Mouse (Mus musculus) liver, embryonic 16.5 days (tissue): ENCODE results near the gene Rnf167. TPM values are rescaled to one million over a fixed set of nuclear protein-coding genes. Genes with fewer than 3 reads are reported as not detected.

Experiments
- ATAC-seq: fragments of 200-750 bp; cut with Nextera tagmentation; 2 replicates; pipeline ENCODE4 v1.8.0; 2017; ENCODE audit warnings: low read depth, mild to moderate bottlenecking, moderate number of reproducible peaks, moderate library complexity
- H3K27ac ChIP-seq: fragments of 300-500 bp; sonication (generic); 2 replicates; pipeline ENCODE4 v1.5.1; 2014; ENCODE audit warnings: mild to moderate bottlenecking, low read length
- H3K27me3 ChIP-seq: fragments of 300-500 bp; sonication (generic); 2 replicates; pipeline ENCODE4 v1.6.1; 2014; ENCODE audit warnings: low read depth, low read length, mixed read lengths; ENCODE audit not compliant: control insufficient read depth, insufficient read depth
- H3K36me3 ChIP-seq: fragments of 300-500 bp; sonication (generic); 2 replicates; pipeline ENCODE4 v1.6.1; 2014; ENCODE audit warnings: mild to moderate bottlenecking; ENCODE audit not compliant: control insufficient read depth, insufficient read depth
- H3K4me1 ChIP-seq: fragments of 300-500 bp; sonication (generic); 2 replicates; pipeline ENCODE4 v1.6.1; 2014; ENCODE audit warnings: low read depth, low read length, mixed read lengths; ENCODE audit not compliant: control insufficient read depth
- H3K4me2 ChIP-seq: fragments of 300-500 bp; sonication (generic); 2 replicates; pipeline ENCODE4 v1.6.1; 2014; ENCODE audit warnings: low read depth, low read length, mixed read lengths
- H3K4me3 ChIP-seq: fragments of 300-500 bp; sonication (generic); 2 replicates; pipeline ENCODE4 v1.5.1; 2014; ENCODE audit warnings: low read depth, mild to moderate bottlenecking, low read length
- H3K9ac ChIP-seq: fragments of 300-500 bp; sonication (generic); 2 replicates; pipeline ENCODE4 v1.6.1; 2014; ENCODE audit warnings: low read depth, low read length
- H3K9me3 ChIP-seq: fragments of 300-500 bp; sonication (generic); replicated peaks from 2 replicates; pipeline ENCODE4 v1.6.1; 2016; ENCODE audit warnings: low read length; ENCODE audit not compliant: control insufficient read depth
- WGBS: fragments of 180-500 bp; shearing (Covaris S2); extraction: QIAGEN DNeasy Blood & Tissue Kit; methylation state at CpG from one replicate; pipeline ENCODE4 v1.1.7; 2014; ENCODE audit not compliant: insufficient replicate concordance; 5-methylcytosine and 5-hydroxymethylcytosine counted together
- polyA plus RNA-seq: library from polyadenylated mRNA; unstranded; fragments of >200 nt; fragmentation: Nextera tagmentation; extraction: Ambion mirVana; gene quantifications from 2 replicates; pipeline ENCODE4 v1.2.1, GENCODE M21; 2015

The Rnf167 gene
- polyA plus RNA-seq, 1 experiment from 2014 or later = 79.6 TPM

- 25% methylated on average over 16 of the region's 16 CpGs for WGBS
- Histone ChIP-seq H3K27ac (peak overlapping the region; percentile 2; the same call in 1 of the 2 replicates), H3K4me1 (peaks cover 36% of the 10 kb centered on the region), H3K4me3 (peak overlapping the region; percentile 99), H3K27me3 (peaks cover 2% of the 10 kb centered on the region; the same call in 1 of the 2 replicates), H3K36me3 (peaks cover 12% of the 10 kb centered on the region), H3K9me3 (no peaks in the 10 kb centered on the region), H3K9ac (peak overlapping the region; percentile 100; the same call in 1 of the 2 replicates), H3K4me2 (peak overlapping the region; percentile 92)
- ATAC-seq = no peak
These were observed 9.5 kb downstream of the Rnf167 start for GRCm38 (mm10) chr11:70656456-70656927.

- Histone ChIP-seq H3K9ac (peak within 1 kb of the TSS; percentile 100), H3K4me2 (peak within 1 kb of the TSS; percentile 92), H3K27me3 (peaks cover 2% of the 10 kb centered on the region; the same call in 1 of the 2 replicates), H3K4me1 (peaks cover 31% of the 10 kb centered on the region), H3K9me3 (no peaks in the 10 kb centered on the region), H3K4me3 (peak within 1 kb of the TSS; percentile 99), H3K36me3 (peaks cover 7% of the 10 kb centered on the region), H3K27ac (peak within 1 kb of the TSS; percentile 99)
- WGBS = 17% methylated on average over 3 of the region's 3 CpGs
- no peak for ATAC-seq
These were observed 9.9 kb downstream of the Rnf167 start, which contains the start of gene Eno3 for GRCm38 (mm10) chr11:70656964-70657363. Gene Eno3 (plus strand): TSS chr11:70657202.

GRCm38 (mm10) chr11:70657573-70657972 is 10.5 kb downstream of the Rnf167 start:
- no peak for ATAC-seq
- H3K4me2 ChIP-seq = no peak overlapping the region
- H3K4me1 ChIP-seq = peaks cover 25% of the 10 kb centered on the region
- H3K36me3 ChIP-seq = peaks cover 5% of the 10 kb centered on the region; the same call in 1 of the 2 replicates
- 42% methylated on average over 6 of the region's 6 CpGs for WGBS
- no peak overlapping the region for H3K4me3 ChIP-seq
- no peaks in the 10 kb centered on the region for H3K9me3 ChIP-seq
- H3K27me3 ChIP-seq = peaks cover 2% of the 10 kb centered on the region; the same call in 1 of the 2 replicates
- H3K9ac ChIP-seq = no peak overlapping the region
- H3K27ac ChIP-seq = no peak overlapping the region

- no peak overlapping the region for H3K4me2 ChIP-seq
- no peak overlapping the region for H3K27ac ChIP-seq
- no peak overlapping the region for H3K9ac ChIP-seq
- H3K4me3 ChIP-seq = no peak overlapping the region
- peaks cover 2% of the 10 kb centered on the region; the same call in 1 of the 2 replicates for H3K27me3 ChIP-seq
- H3K36me3 ChIP-seq = peaks cover 8% of the 10 kb centered on the region
- no peak for ATAC-seq
- WGBS = 59% methylated on average over 9 of the region's 9 CpGs
- H3K9me3 ChIP-seq = no peaks in the 10 kb centered on the region
- peaks cover 21% of the 10 kb centered on the region for H3K4me1 ChIP-seq
These were observed 11.0 kb downstream of the Rnf167 start for GRCm38 (mm10) chr11:70657991-70658390.

GRCm38 (mm10) chr11:70658521-70658920 is 11.5 kb downstream of the Rnf167 start:
- peaks cover 2% of the 10 kb centered on the region; the same call in 1 of the 2 replicates for H3K27me3 ChIP-seq
- peaks cover 20% of the 10 kb centered on the region for H3K4me1 ChIP-seq
- H3K4me2 ChIP-seq = no peak overlapping the region
- H3K36me3 ChIP-seq = peaks cover 10% of the 10 kb centered on the region
- H3K9me3 ChIP-seq = no peaks in the 10 kb centered on the region
- WGBS = 75% methylated on average over 5 of the region's 5 CpGs
- ATAC-seq = no peak
- no peak overlapping the region for H3K27ac ChIP-seq
- no peak overlapping the region for H3K4me3 ChIP-seq
- H3K9ac ChIP-seq = no peak overlapping the region

- Histone ChIP-seq H3K36me3 (peaks cover 14% of the 10 kb centered on the region), H3K9ac (no peak overlapping the region), H3K27me3 (peaks cover 2% of the 10 kb centered on the region; the same call in 1 of the 2 replicates), H3K4me1 (peaks cover 20% of the 10 kb centered on the region), H3K4me2 (no peak overlapping the region), H3K9me3 (no peaks in the 10 kb centered on the region), H3K4me3 (no peak overlapping the region), H3K27ac (no peak overlapping the region)
- no peak for ATAC-seq
- 62% methylated on average over 8 of the region's 8 CpGs for WGBS
These were observed 11.9 kb downstream of the Rnf167 start for GRCm38 (mm10) chr11:70658942-70659341.

- no peaks in the 10 kb centered on the region for H3K9me3 ChIP-seq
- H3K4me2 ChIP-seq = no peak overlapping the region
- H3K27ac ChIP-seq = no peak overlapping the region
- 77% methylated on average over 8 of the region's 8 CpGs for WGBS
- H3K4me3 ChIP-seq = no peak overlapping the region
- peaks cover 14% of the 10 kb centered on the region for H3K4me1 ChIP-seq
- H3K27me3 ChIP-seq = peaks cover 2% of the 10 kb centered on the region; the same call in 1 of the 2 replicates
- H3K9ac ChIP-seq = no peak overlapping the region
- no peak for ATAC-seq
- H3K36me3 ChIP-seq = peaks cover 24% of the 10 kb centered on the region
These were observed 13.5 kb downstream of the Rnf167 start for GRCm38 (mm10) chr11:70660571-70660970.

- no peak overlapping the region for H3K4me3 ChIP-seq
- H3K36me3 ChIP-seq = peaks cover 24% of the 10 kb centered on the region
- H3K27ac ChIP-seq = no peak overlapping the region
- 83% methylated on average over 8 of the region's 8 CpGs for WGBS
- peaks cover 10% of the 10 kb centered on the region for H3K4me1 ChIP-seq
- no peaks in the 10 kb centered on the region for H3K9me3 ChIP-seq
- ATAC-seq = no peak
- no peak overlapping the region for H3K9ac ChIP-seq
- no peak overlapping the region for H3K4me2 ChIP-seq
- no peaks in the 10 kb centered on the region for H3K27me3 ChIP-seq
These were observed 16.1 kb downstream of the Rnf167 start for GRCm38 (mm10) chr11:70663101-70663500.

- peaks cover 13% of the 10 kb centered on the region for H3K4me1 ChIP-seq
- H3K27me3 ChIP-seq = no peaks in the 10 kb centered on the region
- no peak for ATAC-seq
- H3K27ac ChIP-seq = no peak overlapping the region
- H3K9ac ChIP-seq = no peak overlapping the region
- H3K36me3 ChIP-seq = peaks cover 24% of the 10 kb centered on the region
- H3K4me2 ChIP-seq = no peak overlapping the region
- no peaks in the 10 kb centered on the region for H3K9me3 ChIP-seq
- H3K4me3 ChIP-seq = no peak overlapping the region
- WGBS = 81% methylated on average over 6 of the region's 6 CpGs
These were observed 16.9 kb downstream of the Rnf167 start for GRCm38 (mm10) chr11:70663957-70664356.
